Mouse (Mus musculus) frontal cortex, adult 2 months (tissue): ENCODE data around the gene Dstyk. TPM values are rescaled to one million over a fixed set of nuclear protein-coding genes. Genes with fewer than 3 reads are reported as not detected.

ENCODE experiments used
- DNase-seq, 2 experiments: peaks; one replicate each; pipeline ENCODE4 v3.0.0; 2022; ENCODE audit warnings: low spot score in 1 of 2; ENCODE audit errors: extremely low spot score in 1 of 2
- polyA plus RNA-seq: library from polyadenylated mRNA; depleted of rRNA; stranded (reverse); fragments of >200 nt; gene quantifications from 2 replicates; pipeline ENCODE4 v1.2.3, GENCODE M21; 2012

Gene Dstyk
- polyA plus RNA-seq, 1 experiment: 26.6 TPM

- DNase-seq: no peak
These were observed 29.4 kb upstream of the Dstyk start for GRCm38 (mm10) chr1:132387943-132388342.

DNA sequence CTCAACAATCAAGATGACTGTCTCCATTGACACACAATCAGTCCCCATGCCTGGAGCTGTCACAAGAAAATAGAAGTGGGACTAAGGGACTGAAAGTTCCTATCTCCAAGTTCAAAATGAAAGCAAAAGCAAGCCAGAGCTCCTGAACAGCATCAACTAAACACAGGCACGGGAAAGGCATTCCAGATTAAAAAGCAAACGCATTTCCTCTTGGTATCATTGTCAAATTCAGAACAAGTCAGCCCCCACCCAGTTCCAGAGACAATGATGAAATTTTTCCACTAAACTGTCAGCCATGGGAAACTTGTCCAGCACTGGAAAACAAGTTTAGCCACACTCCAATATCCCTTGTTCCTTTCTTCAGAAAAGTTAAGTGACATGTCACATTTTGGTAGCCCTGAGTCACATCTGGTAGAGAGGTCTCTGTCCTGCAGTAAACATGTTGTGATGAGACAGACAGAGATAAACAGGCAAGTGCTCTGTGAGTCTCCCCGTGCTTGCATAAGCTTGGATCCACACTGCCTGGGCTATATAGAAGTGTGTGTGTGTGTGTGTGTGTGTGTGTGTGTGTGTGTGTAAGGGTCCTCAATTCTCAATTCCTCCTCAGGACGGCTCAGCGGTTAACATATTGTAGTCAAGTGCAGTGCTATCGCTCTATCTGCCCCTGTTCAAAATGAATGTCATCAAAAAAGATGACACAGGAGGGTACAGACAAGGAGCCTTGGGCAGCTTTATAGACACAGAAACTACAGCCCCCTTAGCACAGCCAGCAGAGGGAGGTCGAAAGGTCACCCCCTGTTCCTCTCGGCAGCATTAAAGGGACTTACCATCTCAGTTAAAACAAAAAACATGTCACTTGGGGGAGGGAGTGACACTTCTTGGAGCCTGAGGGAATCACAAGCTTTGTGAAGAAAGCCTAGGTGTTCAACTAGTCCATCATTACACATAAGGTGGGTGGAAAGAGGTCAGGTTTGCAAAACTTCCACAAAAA is 28.2 kb upstream of the Dstyk start:
- DNase-seq: no peak

DNA sequence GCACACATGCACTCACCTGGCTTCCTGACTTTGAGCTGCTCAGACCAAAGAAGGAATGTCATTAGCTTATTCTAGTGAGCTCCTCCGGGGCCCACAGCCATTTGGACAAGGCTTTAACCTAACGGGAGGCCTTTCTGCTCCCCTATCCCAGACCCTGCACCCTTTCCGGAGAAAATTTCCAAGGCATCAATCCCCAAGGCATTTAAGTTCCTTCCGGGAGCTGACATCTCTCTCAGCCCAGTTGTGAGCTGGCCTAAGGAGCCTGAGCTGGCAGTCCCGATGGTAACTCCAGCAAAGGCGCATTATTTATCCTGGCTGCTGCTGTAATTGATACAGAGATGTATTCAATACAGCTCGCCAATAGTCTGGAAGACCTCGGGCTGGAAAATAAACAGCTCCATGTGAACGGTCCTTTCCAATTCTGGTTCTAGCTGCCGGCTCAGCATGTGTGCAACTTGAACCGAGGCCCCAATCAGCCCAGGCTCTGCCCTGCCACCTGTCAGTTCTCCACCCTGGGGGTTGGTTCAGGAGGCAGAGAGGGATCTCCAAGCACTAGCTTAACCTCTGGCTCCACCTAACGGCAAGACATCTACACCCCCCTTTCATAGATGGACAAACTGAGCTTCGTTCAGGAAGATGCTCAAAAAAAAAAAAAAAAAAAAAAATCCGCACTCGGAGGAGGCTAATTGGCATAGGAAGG is 27.3 kb upstream of the Dstyk start:
- DNase-seq: peak; percentile 72 to 81

- no peak for DNase-seq
These were observed 26.4 kb upstream of the Dstyk start, which contains the start of gene Tmcc2 for GRCm38 (mm10) chr1:132390691-132391579. Gene Tmcc2 (minus strand): TSS chr1:132391281.

GRCm38 (mm10) chr1:132391580-132392022 is 25.8 kb upstream of the Dstyk start:
- DNase-seq: peak in 1 of 2 experiments; percentile 73

GRCm38 (mm10) chr1:132392872-132393271 is 24.5 kb upstream of the Dstyk start:
- DNase-seq: no peak

DNA sequence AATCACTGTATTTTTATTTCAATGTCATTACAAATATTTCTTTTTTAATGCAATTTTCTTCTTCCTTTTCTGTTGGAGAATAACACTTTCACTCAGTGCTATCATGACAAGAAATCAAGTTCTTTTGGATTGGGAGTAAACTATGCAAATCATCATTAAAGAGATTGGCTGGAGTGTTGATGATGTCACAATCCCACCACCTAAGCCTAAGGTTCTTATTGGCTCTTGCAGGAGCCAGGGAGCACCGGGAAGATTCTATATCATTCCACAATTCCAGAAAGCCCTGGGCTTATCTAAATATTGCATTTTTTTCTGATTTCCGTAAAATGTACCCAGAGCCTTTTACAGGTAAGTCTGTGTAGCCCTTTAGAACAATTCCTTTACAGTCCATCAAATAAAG is 20.6 kb upstream of the Dstyk start:
- no peak for DNase-seq

GRCm38 (mm10) chr1:132400538-132400937 is 16.8 kb upstream of the Dstyk start:
- no peak for DNase-seq

- no peak for DNase-seq
These were observed 15.5 kb upstream of the Dstyk start for GRCm38 (mm10) chr1:132401843-132402242.

GRCm38 (mm10) chr1:132410657-132411056 is 6.7 kb upstream of the Dstyk start:
- no peak for DNase-seq

GRCm38 (mm10) chr1:132416244-132416942 is 962 bp upstream of the Dstyk start:
- no peak for DNase-seq

DNA sequence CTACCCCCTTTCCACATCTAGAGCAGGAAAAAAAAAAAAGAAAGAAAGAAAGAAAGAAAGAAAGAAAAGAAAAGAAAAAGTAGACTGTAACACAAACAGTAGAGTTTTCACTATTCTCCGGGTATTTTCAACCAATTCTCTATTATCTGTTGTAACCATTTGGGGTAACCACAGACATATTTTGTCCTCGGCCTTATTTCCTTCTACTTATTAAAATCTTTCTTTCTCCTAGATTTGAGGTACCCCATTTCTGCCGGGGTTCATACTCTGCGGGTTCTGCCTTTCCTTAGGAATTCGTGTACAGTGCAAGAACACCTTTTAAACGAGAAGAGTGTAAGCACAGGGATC is 438 bp upstream of the Dstyk start:
- no peak for DNase-seq

GRCm38 (mm10) chr1:132420206-132420605 is 2.9 kb downstream of the Dstyk start:
- no peak for DNase-seq

- DNase-seq: no peak
These were observed 3.3 kb downstream of the Dstyk start for GRCm38 (mm10) chr1:132420662-132421061.

DNA sequence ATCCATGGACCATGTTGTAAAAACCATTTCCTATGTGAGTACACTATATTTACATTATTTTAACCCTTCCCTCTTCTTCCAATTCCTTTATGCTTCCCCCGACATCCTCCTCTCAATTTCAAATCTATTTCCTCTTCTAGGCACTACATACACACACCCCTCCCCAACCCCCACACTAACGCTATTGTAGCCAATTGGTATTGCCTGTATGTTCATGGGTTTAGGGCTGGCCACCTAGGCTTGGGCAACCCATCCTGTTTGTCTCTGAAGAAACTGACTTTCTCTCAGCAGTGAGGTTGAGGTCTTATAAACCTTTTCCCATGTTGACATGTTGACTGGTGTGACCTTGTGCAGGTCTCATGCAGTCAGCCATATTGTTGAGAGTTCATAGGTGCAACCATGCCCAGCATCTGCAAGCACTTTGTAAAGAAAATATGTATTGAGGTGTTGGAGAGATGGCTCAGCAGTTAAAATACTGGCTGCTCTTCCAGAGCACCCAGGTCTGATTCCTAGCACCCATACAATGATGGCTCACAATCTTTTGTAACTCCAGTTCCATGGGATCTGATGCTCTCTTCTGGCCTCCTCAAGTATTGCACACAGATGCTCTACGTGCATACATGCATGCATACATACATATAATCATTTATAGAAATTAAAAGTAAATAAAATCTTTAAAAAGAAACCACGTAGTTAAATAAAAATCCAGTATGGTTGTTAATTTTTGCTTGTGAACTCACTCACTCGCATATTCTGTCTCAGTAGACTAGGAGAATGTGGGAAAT is 5.7 kb downstream of the Dstyk start:
- no peak for DNase-seq

- no peak for DNase-seq
These were observed 8.2 kb downstream of the Dstyk start for GRCm38 (mm10) chr1:132425600-132425999.

DNA sequence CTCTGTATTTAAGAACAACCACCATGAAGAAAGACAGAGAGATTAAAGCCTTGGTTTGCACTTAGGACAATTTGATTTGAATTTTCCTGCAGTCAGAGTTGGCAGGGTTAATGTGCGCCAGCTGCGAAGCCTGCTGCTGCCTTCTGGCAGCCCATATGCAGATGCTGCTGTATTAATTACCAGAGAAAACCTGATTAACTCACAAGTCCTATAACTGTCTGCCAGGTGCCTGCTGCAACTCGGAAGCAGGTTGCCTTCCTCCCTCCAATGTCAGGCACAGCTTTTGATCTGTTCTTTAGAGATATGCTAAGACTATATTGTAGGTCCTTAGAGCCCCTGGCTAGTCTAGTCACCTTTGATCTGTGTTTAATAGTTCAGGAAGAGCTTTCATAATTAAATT is 13.5 kb downstream of the Dstyk start:
- DNase-seq: no peak

DNA sequence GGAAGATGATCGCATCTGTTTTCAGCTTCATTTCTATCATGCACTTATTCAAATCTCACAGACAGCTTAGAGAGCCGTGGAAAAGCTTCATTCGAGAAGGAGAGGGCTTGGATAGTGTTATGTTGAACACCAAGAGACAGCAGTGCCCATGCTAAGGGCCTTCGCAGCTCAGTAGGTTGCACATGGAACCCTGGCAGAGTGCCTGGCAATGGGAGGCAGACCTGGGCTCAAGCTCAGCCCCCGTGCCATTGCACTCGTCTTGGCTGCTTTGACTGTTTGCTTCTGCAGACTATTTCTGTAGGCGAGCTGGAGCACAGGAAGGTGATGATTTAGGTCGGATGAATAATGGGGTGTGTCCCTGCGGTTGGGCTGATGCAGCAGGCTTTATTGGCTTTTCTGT is 14.4 kb downstream of the Dstyk start:
- DNase-seq: peak; percentile 19 to 64

- no peak for DNase-seq
These were observed 16.0 kb downstream of the Dstyk start for GRCm38 (mm10) chr1:132433349-132433748.
